Mouse (Mus musculus) layer of hippocampus, adult 18-20 months (tissue): ENCODE measurements around the gene Mindy1. TPM values are rescaled to one million over a fixed set of nuclear protein-coding genes. Genes with fewer than 3 reads are reported as not detected.
A peak's percentile ranks its signal among the peaks of the same experiment; 100 is the strongest.

Experiments
- DNase-seq, 2 experiments: peaks; one replicate each; pipeline ENCODE4 v3.0.0; 2022; ENCODE audit warnings: low spot score in 2 of 2
- long read RNA-seq: library from polyadenylated mRNA; stranded (forward); transcript quantifications from one replicate; pipeline ENCODE4 v2.0.0, GENCODE M21; 2021
- total RNA-seq, 2 experiments: library from RNA; stranded (reverse); gene quantifications; 2 replicates each; pipeline ENCODE4 v1.2.3; 2021

Gene Mindy1
- total RNA-seq, result 10 to 100 TPM; 19.2 to 21.0 TPM
- long read RNA-seq, transcript Mindy1-202 (10 exons, 2,827 nt), result major isoform, 11 of 20 reads
- long read RNA-seq, partial matches to known transcripts, result 2 of 20 reads
- long read RNA-seq, other reads (novel, unspliced or antisense), result 6 of 20 reads

- peak; percentile 98 to 99 for DNase-seq
These were observed at the start of gene Mindy1, which contains the start of gene Prune1 for GRCm38 (mm10) chr3:95281216-95282126. Gene Mindy1, plus strand, starts transcription at chr3:95281345. Gene Prune1, minus strand, starts transcription at chr3:95282076.

DNA sequence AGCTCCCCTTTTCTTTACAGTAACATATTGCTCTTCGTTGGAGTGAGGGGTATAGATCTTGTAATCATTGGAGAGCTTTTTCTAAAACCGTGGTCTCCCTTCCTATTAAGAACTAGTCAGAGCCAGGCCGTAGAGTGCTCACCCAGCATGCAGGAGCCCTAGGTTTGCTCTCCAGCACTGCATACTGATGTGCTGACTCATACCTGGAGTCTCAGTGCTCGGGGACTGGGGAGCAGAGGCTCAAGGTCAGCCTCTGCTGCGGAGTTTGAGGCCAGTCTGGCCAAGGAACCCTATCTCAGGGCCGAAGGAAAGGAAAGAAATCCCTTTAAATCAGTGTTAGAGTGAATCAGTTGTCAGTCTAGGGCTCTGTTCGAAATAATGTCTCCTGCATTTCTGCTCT lies 48.4 kb upstream of the Mindy1 start:
- no peak for DNase-seq

GRCm38 (mm10) chr3:95233303-95233980 lies 47.7 kb upstream of the Mindy1 start:
- DNase-seq, result no peak

DNA sequence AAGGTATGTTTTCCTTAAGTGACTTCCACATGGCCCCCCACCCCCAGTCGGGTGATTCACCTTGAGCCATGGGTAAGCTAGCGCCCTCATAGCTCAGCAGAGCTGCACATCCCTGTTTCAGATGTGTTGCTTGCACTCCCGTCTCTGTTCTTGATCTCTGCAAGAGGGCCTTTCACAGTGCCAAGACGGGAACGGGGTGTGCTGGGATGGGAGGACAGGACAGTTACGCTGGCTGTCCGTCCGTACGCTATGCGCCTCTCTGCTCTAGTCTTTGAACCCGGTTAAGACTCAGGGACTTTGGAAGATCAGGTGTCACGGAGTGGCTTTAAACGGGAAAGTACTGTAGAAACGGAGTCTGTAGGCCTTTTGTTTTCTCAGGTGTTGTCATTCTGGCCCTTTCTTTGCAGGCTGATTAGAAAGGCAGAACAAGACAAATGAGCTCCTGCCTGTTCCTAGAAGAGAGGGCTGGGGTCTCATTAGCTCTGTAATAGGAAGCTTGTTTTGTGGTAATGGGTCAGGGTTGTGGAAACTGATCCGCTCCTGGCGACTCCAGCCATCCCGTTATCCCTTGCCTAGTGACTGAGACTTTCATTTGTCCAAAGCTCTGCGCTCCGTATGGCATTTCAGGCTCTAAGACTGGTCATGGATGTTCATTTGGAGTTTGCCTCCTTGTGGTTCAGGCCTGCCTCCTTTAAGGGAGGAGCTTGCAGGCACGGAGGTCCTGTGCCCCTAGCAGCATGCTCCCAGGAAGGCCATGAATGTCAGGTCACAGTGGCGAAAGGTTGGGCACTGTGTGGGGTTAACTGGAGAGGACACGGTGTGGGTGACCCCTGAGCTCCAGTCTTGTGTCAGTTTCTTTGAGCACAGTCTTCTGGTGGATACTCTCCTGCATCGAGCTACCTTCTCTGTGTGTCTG lies 45.5 kb upstream of the Mindy1 start:
- DNase-seq, result no peak

- DNase-seq, result no peak
These were observed 43.5 kb upstream of the Mindy1 start for GRCm38 (mm10) chr3:95237541-95238099.

DNA sequence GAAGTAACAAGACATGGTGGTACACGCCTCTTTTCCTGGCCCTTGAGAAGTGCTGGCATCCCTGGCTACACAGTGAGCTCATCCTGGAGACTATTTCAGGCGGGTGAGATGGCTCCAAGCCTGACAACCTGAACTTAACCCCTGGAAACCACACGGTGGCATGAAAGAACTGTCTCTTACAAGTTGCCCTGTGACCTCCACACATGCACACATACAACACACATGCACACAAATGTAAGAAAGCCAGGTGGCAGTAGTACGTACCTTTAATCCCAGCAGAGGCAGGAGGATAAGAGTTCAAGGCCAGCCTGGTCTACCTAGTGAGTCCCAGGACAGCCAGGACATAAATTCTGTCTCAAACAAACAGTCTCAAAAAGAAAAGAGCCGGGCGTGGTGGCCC lies 42.1 kb upstream of the Mindy1 start:
- DNase-seq, result no peak

DNA sequence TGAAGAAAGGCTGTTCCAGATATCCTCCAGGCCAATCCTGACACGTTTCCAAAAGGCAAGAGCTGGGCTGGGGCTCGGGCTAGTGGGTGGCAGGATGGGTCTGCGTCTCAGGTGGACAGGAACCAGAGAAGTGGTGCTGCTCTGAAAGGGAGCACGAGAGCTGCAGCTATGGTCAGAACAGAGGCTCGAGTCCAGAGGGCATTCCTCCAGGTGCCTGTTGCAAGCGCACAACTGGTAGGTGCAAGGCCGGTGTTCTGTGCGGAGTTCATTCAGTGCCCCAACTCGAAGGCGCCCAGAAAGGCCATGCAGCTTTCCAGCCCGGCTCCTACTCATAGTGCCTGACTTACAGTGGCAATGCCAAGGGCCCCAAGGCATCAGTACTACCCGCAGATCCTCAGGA lies 41.2 kb upstream of the Mindy1 start:
- DNase-seq, result no peak

GRCm38 (mm10) chr3:95240900-95241299 lies 40.2 kb upstream of the Mindy1 start:
- DNase-seq, result no peak

GRCm38 (mm10) chr3:95241498-95241897 lies 39.6 kb upstream of the Mindy1 start, which contains the start of gene Gm128:
Gene Gm128, minus strand, starts transcription at chr3:95241598.
- DNase-seq, result no peak

GRCm38 (mm10) chr3:95243086-95243485 lies 38.1 kb upstream of the Mindy1 start:
- DNase-seq, result no peak

DNA sequence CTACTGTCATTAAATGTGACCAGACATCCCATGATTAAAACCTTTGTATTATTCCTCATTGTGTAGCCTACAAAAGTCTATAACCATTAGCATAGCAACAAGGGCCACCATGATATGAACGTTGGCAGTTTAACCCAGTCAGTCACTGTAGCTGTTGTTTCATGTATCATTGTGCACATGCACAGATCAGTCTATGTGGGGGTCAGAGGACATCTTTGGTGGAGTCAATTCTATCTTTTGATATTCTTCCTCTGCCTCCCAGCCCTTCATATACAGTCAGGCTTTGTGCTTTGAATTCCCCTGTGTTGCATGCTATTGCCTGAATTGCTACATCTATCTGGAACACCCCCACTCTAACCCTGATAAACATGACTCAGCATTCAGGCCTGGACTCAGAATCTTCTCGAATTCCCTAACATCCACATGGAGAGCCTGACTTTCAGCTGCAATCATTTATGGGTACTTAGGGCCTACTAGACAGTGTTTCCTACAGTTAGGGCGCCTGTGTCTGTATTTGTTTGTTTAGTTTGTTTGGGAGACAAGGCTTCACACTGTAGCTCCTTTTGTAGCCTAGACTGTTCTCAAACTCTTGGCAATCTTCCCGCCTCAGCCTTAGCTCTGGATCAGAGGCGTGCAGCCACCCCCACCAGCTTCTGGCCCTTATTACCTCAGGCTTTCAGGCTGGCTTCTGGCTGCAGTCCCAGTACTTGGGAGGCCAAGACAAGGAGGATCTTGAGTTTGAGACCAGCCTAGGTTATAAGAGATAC lies 34.5 kb upstream of the Mindy1 start:
- DNase-seq, result peak; percentile 42 to 77

DNA sequence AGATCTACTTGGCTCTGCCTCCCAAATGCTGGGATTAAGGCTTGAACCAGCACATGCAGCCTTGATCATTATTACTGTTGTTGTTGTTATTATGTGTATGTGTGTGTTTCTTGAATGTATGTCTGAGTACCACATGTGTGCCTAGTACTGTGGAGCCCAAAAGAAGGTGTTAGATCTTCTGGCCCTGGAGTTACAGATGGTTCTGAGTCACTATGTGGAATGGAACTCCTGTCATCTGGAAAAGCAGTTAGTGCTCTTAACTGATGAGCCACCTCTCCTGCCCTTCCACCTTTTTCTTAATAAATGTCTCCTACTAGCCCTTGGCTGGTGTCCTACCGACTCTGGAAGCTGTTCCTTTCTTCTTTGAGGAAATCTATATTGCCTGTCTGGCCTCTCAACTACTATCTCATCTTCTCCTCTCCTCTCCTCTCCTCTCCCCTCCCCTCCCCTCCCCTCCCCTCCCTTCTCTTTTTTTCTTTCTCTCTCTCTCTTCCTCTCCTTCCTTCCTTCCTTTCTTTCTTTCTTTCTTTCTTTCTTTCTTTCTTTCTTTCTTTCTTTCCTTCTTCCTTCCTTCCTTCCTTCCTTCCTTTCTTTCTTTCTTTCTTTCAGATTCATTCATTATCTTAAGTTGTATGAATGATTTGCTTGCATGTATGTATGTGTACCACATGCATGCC lies 33.3 kb upstream of the Mindy1 start:
- no peak for DNase-seq

- DNase-seq, result no peak
These were observed 30.8 kb upstream of the Mindy1 start for GRCm38 (mm10) chr3:95250361-95250760.

GRCm38 (mm10) chr3:95250783-95251424 lies 30.2 kb upstream of the Mindy1 start, which contains the start of gene Bnipl:
Gene Bnipl, minus strand, starts transcription at chr3:95251193.
- no peak for DNase-seq

DNA sequence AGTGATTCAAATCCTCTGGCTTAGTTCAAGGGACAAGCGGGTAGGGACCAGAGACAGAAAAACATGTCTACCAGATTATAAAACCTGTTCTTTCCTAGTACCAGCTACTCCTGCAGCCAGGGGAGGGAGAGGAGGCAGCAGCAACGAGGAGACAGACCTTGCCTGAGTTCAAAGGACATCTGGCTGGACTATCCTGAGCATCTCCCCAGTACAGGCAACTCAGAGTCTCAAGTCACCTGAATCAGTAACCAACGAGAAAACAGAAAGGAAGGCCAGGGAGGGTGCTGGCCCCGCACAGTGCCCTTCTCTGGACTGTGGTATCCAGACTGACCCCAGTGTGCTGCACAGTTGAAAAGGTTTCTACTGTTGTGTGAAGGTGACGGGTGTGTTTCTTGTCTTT lies 24.2 kb upstream of the Mindy1 start:
- DNase-seq, result no peak

- no peak for DNase-seq
These were observed 19.2 kb upstream of the Mindy1 start for GRCm38 (mm10) chr3:95261975-95262374.

- DNase-seq, result peak in 1 of 2 experiments; percentile 62
These were observed 17.9 kb upstream of the Mindy1 start for GRCm38 (mm10) chr3:95263089-95263739.

DNA sequence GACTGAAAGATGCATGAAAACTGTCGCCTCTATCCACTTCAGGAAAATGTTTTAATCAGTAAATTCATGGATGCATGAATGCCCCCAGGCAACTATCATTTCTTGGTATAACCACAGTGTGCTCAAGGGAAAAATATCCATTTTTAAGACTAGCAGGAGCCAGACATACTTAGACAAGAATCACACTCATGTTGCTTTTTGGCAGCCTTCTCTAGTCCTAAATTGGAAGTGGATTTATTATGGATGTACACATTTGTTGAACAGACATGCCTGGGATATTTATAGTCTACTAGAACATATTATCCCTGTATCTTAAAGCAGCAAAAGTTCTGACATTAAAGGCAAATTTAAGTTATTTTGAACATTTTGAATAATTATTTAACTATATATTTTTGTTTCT lies 16.4 kb upstream of the Mindy1 start:
- DNase-seq, result no peak
